ENCODE assay signal across 1 mouse cellular context in the genomic region with DNA sequence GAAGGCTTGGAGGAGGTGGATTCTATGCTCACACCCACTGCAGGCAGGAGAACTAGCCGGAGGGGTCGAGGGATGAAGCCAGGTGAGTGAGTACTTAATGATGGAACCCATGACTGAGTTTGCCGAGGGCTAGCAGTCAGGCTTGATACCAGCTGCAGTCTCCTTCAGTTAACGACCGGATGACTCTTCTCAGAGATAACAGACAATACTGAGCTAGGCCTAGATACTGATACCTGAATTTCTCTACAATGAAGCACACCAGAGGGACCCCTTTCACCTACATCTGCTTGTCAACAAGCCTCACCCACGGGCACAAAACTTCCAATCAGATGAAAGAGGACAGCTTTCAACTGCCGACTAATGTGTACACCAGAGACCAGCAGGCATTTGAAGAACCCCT.
TF ChIP-seq lines count a peak whose summit lies in the region.

No protein-coding gene starts in this region.

TF ChIP-seq in MEL, 35 proteins besides CTCF, POLR2A, EP300 and RAD21 (continued from another document):
- no peak for TF ChIP-seq MAFK (IDR thresholded peaks at IDR 0.05; ENCODE audit: borderline replicate concordance, low read depth, low read length)
- TF ChIP-seq SIN3A (IDR thresholded peaks at IDR 0.05; ENCODE audit: low read length) = no peak; the same call in none of the 2 replicates
- no peak for TF ChIP-seq JUND (IDR thresholded peaks at IDR 0.05; ENCODE audit: low read depth, low read length)
- peak; percentile 91 for TF ChIP-seq TCF12 (IDR thresholded peaks at IDR 0.05; ENCODE audit: low read depth, low read length)
- no peak for TF ChIP-seq RCOR1 (IDR thresholded peaks at IDR 0.05; ENCODE audit: low read depth, low read length)
- TF ChIP-seq USF2 (IDR thresholded peaks at IDR 0.05; ENCODE audit: borderline replicate concordance in 1 of 2, insufficient read depth in 1 of 2, low read depth in 1 of 2, low read length in 2 of 2) = no peak
- TF ChIP-seq ZC3H11A (IDR thresholded peaks at IDR 0.05; ENCODE audit: low read depth, low read length) = no peak
- 0 out of 2 replicates have a peak, but pooled peaks have one; percentile 7 for TF ChIP-seq USF1 (IDR thresholded peaks at IDR 0.05; ENCODE audit: low read depth, low read length)
- no peak for TF ChIP-seq NRF1 (IDR thresholded peaks at IDR 0.05; ENCODE audit: insufficient read depth, low read depth, low read length, poor library complexity, severe bottlenecking)
- TF ChIP-seq ETS1 (IDR thresholded peaks at IDR 0.05; ENCODE audit: low read depth, low read length) = peak; percentile 80
- no peak for TF ChIP-seq MAZ (IDR thresholded peaks at IDR 0.05; ENCODE audit: low read depth, low read length)
- peak; percentile 95 for TF ChIP-seq MYB (IDR thresholded peaks at IDR 0.05; ENCODE audit: low read depth, low read length)
- no peak for TF ChIP-seq SMC3 (IDR thresholded peaks at IDR 0.05; ENCODE audit: low read depth, low read length)
- TF ChIP-seq TBP (IDR thresholded peaks at IDR 0.05; ENCODE audit: low read depth, low read length) = peak; percentile 24; the same call in 1 of the 2 replicates
- no peak for TF ChIP-seq POLR2AphosphoS5 (IDR thresholded peaks at IDR 0.05; ENCODE audit: borderline replicate concordance, low read depth, low read length)
